Mouse (Mus musculus): ENCODE results near the gene Dysf. TPM values are rescaled to one million over a fixed set of nuclear protein-coding genes. Genes with fewer than 3 reads are reported as not detected.

Gene Dysf
- polyA plus RNA-seq, 1 experiment from 2014 or later: 5.7 TPM

GRCm38 (mm10) chr6:84246101-84246760, 237.8 kb downstream of the Dysf start:
- no peaks in the 10 kb centered on the region for H3K4me1 ChIP-seq (ENCODE audit: control insufficient read depth, insufficient read depth, low read length)
- no peaks in the 10 kb centered on the region for H3K27me3 ChIP-seq (replicated peaks; ENCODE audit: control insufficient read depth, insufficient read depth, low read length)
- no peak for ATAC-seq
- no peaks in the 10 kb centered on the region for H3K36me3 ChIP-seq (ENCODE audit: control insufficient read depth, insufficient read depth, low read length)
- H3K4me2 ChIP-seq (ENCODE audit: low read depth, low read length): no peak overlapping the region
- H3K9me3 ChIP-seq (ENCODE audit: control insufficient read depth, low read length): no peaks in the 10 kb centered on the region
- H3K27ac ChIP-seq (ENCODE audit: low read length): no peak overlapping the region
- WGBS: 76% methylated on average over 4 of the region's 4 CpGs
- no peak overlapping the region for H3K9ac ChIP-seq (ENCODE audit: low read depth, low read length)
- no peak overlapping the region for H3K4me3 ChIP-seq (ENCODE audit: low read length)

DNA sequence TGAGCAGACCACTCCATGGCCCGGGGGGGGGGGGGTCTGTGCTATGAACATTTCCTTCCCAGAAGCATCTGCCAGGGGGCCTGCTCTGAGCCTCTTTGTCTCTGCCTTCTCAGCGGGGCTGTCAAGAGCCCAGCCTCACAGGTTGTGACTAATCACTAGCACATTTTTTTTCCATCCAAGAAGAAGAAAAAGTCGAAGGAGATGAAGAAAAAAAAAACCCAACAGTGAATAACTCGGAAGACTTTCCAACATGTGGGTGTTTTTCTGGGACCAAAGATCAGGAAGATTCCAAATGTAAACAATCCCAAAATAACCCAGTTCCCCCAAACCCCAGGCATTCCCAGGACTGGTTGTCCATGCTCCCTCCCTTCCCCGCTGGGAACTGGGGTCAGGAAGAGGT, 238.6 kb downstream of the Dysf start:
- Histone ChIP-seq H3K4me3 (ENCODE audit: low read length) (no peak overlapping the region), H3K36me3 (ENCODE audit: control insufficient read depth, insufficient read depth, low read length) (no peaks in the 10 kb centered on the region), H3K27me3 (replicated peaks; ENCODE audit: control insufficient read depth, insufficient read depth, low read length) (no peaks in the 10 kb centered on the region), H3K9me3 (ENCODE audit: control insufficient read depth, low read length) (no peaks in the 10 kb centered on the region), H3K4me1 (ENCODE audit: control insufficient read depth, insufficient read depth, low read length) (no peaks in the 10 kb centered on the region), H3K27ac (ENCODE audit: low read length) (no peak overlapping the region), H3K4me2 (ENCODE audit: low read depth, low read length) (no peak overlapping the region), H3K9ac (ENCODE audit: low read depth, low read length) (no peak overlapping the region)
- 40% methylated on average over 5 of the region's 5 CpGs for WGBS
- no peak for ATAC-seq

Other genes starting within 250 kb of the Dysf start
- not detected in 2 replicates for gene Ankrd53, start 245.9 kb upstream of the Dysf start, polyA plus RNA-seq (2015; fragmentation: Nextera tagmentation; extraction: Ambion mirVana)
- gene Tex261, start 232.8 kb upstream of the Dysf start, polyA plus RNA-seq (2015; fragmentation: Nextera tagmentation; extraction: Ambion mirVana): 83.3 and 88.5 TPM in 2 replicates
- gene Nagk, start 213.6 kb upstream of the Dysf start, polyA plus RNA-seq (2015; fragmentation: Nextera tagmentation; extraction: Ambion mirVana): 128 and 140 TPM in 2 replicates
- gene Paip2b, start 176.8 kb upstream of the Dysf start, polyA plus RNA-seq (2015; fragmentation: Nextera tagmentation; extraction: Ambion mirVana): 12.7 and 13.4 TPM in 2 replicates
- gene Zfp638, start 141.5 kb upstream of the Dysf start, polyA plus RNA-seq (2015; fragmentation: Nextera tagmentation; extraction: Ambion mirVana): 34.4 and 34.7 TPM in 2 replicates

All from intestine, embryonic 16.5 days (tissue).